Mouse (Mus musculus) heart, adult 8-10 months (tissue): ENCODE data around the gene Myo1e. TPM values are rescaled to one million over a fixed set of nuclear protein-coding genes. Genes with fewer than 3 reads are reported as not detected.
A peak's percentile ranks its signal among the peaks of the same experiment; 100 is the strongest.

Experiments
- DNase-seq: peaks from one replicate; pipeline ENCODE4 v3.0.0; 2022; ENCODE audit warnings: low spot score
- total RNA-seq, 4 experiments: library from RNA; stranded (reverse); gene quantifications; 2 replicates each; pipeline ENCODE4 v1.2.4; 2022

The Myo1e gene
- total RNA-seq, 4 experiments from 2014 or later = 8.0 to 10.3 (median 9.1) TPM

DNA sequence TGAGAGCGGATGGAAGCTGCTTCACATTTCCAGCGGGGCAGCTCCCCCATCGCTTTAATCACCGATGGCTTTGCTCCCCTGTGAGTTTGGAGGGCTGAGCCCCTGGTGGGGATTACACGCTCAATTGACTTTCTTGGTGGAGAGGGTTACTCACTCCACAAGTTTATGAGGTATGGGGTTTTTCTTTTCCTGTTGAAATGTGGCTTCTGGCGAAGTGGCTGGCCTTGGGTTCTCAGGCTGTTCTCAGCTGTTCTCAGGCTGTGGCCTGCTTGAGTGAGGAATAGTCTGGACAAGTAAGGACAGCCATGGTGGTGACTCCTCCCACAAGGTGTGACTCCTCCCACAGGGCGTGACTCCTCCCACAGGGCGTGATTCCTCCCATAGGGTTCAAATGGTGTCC lies 149.1 kb downstream of the Myo1e start:
- DNase-seq = no peak

DNA sequence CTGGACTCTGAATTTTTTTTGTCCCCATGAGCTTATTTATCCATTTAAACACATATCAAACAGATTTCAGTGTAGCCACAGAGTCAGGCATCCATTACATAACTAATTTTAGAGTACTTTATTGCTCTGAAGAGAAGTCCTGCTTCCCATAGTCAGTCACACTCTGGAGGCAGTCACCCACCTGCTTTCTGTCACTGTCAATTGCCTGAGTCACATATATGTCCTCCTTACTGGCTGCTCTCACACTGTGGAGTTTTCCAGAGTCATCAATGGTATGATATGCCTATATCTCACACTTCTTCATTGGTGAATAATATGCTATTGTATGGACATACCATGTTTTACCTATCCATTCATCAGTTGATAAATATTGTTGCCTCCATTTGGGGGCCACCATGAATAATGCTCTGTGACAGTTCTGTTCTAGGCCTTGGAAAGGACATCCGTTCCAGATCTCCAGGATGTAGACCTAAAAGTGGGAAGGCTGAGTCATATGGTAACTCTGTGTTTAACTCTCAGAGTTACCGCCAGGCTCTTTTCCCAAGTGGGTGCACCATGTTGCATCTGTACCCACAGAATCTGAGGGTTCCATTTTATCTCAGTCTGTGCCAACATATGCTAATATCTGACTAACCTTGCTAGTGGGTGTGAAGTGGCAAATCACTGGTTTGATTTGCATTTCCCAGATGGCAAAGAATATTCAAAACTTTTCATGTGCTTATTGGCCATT lies 152.4 kb downstream of the Myo1e start:
- DNase-seq = no peak

GRCm38 (mm10) chr9:70364741-70365140 lies 157.6 kb downstream of the Myo1e start:
- DNase-seq = no peak

DNA sequence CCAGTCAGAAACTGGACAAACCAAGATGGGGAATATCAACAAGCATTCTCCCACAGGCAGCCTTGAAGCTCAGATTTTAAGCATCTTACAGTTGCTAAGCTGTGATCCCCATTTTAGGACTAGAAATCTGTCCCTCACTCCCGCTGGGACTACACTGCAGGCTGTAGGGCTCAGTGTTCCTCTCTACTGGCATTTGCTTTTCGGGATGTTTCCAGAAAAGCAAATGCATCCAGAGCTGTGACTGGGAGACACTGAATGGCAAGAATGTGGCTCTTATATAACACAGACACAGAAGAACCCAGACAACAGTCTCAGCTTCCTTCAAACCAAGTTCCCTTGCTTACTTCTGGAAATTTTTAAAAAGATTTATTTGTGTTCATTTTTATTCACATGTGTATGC lies 158.8 kb downstream of the Myo1e start:
- DNase-seq = no peak

DNA sequence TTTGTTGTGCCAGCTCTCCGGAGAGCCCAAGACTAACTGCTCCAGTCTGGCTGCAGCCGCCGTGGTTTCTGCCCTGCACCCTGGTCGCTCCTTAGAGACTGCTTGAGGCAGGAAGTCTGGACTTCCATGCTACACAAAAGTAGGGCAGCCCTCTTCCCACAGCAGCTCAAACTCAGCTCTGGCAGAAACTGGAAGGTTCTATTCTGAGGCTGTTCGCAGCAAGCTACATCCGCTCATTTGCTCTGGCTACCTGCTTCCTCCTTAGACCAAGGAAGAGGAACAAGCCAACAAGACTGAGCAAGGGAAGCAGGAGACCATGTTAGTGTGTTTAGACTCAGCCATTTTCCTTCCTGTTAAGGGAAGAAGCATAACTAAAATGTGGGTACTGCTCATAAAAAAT lies 159.7 kb downstream of the Myo1e start:
- DNase-seq = peak; percentile 45

DNA sequence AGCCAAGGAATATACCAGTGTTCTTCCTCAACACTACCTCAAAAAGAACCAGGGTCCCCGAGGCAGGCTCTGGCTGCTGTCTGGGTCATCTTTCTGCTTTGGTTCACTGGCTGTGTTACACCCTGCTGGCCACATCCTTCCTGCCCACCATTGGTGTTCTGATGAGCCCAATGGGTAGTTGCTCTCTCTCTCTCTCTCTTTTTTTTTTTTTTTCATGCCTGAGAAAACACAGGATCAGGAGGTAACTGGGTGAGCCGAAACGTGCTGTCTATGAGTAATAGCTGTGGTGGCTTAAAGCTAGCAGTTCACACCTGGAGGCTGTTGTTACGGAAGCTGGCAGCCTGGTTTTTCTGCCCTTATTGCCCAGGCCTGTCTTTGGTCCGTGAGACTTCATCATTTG lies 164.5 kb downstream of the Myo1e start:
- no peak for DNase-seq

- no peak for DNase-seq
Measured at GRCm38 (mm10) chr9:70379502-70380467, 172.6 kb downstream of the Myo1e start.

DNA sequence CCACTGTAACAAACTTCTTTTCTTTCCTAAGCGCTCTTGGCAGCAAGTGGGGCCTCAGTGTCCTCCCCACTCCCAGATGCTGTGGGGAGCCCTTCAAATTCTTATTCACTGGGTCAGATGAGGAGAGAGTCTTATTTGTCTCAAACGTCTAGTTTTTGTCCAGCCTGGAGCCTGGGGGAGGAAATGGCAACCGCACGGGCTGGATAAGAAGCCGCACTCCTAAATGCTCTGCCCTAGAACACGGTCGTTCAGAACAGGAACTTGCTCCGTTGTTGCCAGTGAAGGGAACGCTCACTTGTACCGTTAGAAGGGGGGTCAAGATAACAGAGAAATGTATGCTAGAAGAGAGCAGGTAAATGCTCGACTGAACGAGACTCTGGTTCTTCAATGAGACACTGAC lies 174.9 kb downstream of the Myo1e start:
- peak; percentile 31 for DNase-seq

GRCm38 (mm10) chr9:70383750-70384149 lies 176.6 kb downstream of the Myo1e start:
- no peak for DNase-seq

DNA sequence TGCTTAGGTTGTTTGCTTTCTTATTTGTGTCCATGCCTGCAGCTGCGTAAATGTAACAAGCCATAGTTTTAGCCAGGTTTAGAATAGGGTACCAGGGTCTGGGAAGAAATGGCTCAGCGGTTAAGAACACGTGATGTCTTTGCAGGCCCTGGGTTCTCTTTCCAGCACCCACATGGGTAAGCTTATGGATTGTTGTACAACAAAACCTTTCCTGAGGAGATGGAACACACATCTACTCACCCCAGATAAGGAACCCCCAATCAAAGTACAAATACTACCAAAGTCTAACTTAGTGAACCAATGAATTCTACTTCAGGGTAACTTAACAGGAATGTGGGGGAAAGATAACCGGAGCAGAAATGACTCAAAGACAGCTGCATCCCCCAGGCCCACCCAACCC lies 177.3 kb downstream of the Myo1e start:
- no peak for DNase-seq

DNA sequence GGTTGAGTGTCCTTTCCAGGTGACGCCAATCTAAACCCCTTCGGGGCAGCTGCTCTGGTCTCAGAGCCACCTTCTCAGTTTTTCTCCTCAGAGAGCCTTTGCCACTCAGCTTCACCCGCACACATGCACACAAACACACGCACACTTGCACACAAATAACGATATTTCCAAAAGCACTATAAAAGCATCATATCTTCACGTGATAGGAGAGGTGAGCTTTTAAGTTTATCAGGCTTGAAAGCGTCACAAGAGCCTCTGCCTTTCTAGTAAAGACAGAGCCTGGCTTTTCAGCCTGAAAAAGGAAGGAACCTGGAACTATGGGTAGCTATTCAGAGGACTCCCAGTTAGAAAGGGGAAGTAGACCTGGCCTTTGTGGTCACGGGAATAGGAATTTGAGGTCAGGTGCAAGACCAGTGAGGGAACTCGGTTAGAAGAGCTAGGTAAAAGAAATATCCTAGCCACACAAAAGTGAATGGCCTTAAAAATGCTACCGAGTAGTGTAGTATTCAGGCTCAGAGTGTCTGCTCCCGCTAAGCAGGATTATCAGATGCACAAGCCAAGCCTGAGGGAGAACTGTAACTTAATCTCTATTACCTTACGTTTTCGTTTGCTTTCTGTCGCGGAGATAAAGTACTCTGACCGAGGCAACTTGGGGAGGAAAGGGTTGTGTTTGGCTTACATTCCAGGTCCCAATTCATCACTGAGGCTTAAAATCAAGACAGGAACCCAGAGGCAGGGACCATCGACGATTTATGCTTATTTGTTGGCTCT lies 178.0 kb downstream of the Myo1e start:
- DNase-seq = no peak

GRCm38 (mm10) chr9:70387410-70388119 lies 180.4 kb downstream of the Myo1e start:
- no peak for DNase-seq

- DNase-seq = no peak
Measured at GRCm38 (mm10) chr9:70389548-70389947, 182.4 kb downstream of the Myo1e start.

GRCm38 (mm10) chr9:70391042-70391441 lies 183.9 kb downstream of the Myo1e start:
- DNase-seq = no peak

DNA sequence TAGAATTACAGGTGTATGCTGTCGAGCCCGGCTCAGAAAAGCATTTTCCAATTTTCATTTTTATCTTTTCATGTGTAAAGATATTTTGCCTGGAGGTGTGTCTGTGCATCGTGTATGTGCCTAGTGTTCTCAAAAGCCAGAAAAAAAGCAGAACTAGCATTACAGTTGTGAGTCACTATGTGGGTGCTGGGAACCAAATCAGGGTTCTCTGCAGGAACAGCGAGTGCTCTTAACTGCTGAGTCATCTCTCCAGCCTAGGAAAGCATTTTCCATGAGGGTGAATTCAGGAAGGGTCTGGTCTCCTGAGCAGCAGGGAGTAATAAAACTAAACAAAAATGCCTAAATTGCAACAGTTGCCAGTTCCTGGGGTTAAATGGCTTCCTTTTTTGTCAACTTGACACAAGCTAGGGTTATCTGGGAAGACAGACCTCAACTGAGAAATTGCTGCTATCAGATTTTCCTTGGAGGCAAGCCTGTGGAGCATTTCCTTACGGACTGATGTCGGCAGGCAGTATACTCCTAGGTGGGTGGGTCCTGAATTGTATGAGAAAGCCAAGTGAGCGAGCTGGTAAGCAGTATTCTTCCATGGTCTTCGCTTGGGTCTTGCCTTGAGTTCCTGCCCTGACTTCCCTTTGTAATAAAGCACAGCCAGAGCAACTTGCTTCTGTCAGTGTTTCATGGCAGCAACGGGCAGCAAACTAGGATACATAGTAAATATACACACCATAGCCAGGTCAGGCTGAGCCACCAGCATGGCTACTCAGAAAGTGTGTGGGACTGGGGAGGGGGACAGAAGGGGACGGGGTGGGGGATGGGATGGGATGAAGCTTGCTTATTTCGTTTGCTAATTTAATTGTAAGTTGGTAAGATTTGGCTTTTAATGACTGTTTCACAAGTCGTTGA lies 184.8 kb downstream of the Myo1e start:
- no peak for DNase-seq

GRCm38 (mm10) chr9:70392563-70392907 lies 185.4 kb downstream of the Myo1e start:
- peak; percentile 23 for DNase-seq

DNA sequence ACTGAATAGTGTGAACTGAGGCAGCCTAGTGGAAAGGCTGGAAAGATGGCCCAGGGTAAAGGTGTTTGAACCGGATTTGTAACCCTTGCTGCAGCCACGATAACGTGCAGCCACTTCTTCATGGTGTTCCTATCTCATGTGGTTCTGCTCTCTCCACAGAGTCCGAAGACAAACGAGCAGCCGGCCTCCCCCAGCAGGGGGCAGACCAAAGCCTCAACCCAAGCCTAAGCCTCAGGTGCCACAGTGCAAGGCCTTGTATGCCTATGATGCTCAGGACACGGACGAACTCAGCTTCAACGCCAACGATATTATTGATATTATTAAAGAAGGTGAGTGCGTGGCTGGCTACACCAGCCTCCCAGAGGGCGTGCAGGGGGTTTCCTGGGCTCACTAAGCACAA lies 188.5 kb downstream of the Myo1e start:
- no peak for DNase-seq

DNA sequence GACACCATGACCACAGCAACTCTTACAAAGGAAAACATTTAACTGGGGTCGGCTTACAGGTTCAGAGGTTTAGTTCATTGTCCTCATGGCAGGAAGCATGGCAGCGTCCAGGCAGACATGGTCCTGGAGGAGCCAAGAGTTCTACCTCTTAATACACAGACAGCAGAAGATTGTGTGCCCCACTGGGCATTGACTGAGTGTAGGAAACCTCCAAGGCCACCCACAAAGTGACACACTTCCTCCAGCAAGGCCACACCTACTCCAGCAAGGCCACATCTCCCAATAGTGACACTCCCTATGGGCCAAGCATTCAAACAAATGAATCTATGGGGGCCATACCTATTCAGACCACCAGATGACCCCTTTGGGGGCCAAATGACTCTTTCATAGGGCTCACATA lies 188.9 kb downstream of the Myo1e start:
- no peak for DNase-seq

DNA sequence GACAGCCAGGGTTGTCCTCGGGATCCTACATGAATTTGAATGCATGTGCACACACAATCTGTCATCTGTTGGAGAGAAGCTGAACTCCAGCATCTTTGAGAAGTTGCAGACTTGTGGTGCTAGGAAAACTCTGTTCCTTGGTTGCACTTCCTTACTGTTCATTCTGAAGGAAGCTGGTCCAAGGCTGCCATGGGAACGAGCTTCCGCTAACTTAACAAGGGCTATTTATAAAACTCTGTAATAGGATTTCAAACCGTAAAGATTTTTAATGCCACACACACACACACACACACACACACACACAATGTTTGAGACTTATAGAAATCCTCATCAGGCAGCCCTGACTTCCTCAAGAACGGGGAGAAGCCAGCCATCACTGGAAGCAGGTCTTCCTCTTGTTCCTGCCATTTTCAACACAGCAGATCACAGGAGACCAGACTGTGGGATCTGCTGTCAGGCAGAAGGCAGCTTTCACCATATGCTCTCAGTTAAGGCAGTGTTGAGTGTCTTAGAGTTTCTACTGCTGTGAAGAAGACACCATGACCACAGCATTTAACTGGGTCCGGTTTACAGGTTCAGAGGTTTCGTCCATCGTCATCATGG lies 194.9 kb downstream of the Myo1e start:
- no peak for DNase-seq

GRCm38 (mm10) chr9:70406596-70406995 lies 199.4 kb downstream of the Myo1e start:
- DNase-seq = no peak
